Mouse (Mus musculus) MEL (cell line): ENCODE measurements at regions not wholly inside any gene's neighbourhood (a gene's known extent, or its start where the extent isn't known, plus 50 kb on each side); places are given as distances from the start of the nearest gene placed in this dataset.

Source experiments
- DNase-seq: peaks from one replicate; pipeline ENCODE4 v3.0.0; 2011; ENCODE audit warnings: low read depth, low spot score
- H3K27ac ChIP-seq: 2 replicates; pipeline ENCODE4 v1.5.1; 2012; ENCODE audit warnings: low read depth, mild to moderate bottlenecking, control low read depth, low read length, moderate library complexity; ENCODE audit not compliant: control insufficient read depth
- H3K27me3 ChIP-seq, 2 experiments: fragments of 150-350 bp in 1 of 2; sonication (generic) in 1 of 2; 2 replicates each; pipeline ENCODE4 v1.6.1; 2012; ENCODE audit warnings: low read length in 2 of 2, mild to moderate bottlenecking in 2 of 2, improper control_type of control experiment in 1 of 2, moderate library complexity in 1 of 2; ENCODE audit not compliant: insufficient read depth in 2 of 2, control insufficient read depth in 1 of 2
- H3K36me3 ChIP-seq, 2 experiments: 2 replicates each; pipeline ENCODE4 v1.6.1; 2012 to 2014; ENCODE audit warnings: low read length in 2 of 2, improper control_type of control experiment in 1 of 2, inconsistent platforms in 1 of 2, mild to moderate bottlenecking in 1 of 2; ENCODE audit not compliant: insufficient read depth in 2 of 2, control insufficient read depth in 1 of 2
- H3K4me1 ChIP-seq, 2 experiments: fragments of 150-350 bp in 1 of 2; sonication (generic) in 1 of 2; 2 replicates each; pipeline ENCODE4 v1.6.1; 2012; ENCODE audit warnings: low read length in 2 of 2, improper control_type of control experiment in 1 of 2, mild to moderate bottlenecking in 1 of 2; ENCODE audit not compliant: insufficient read depth in 2 of 2, control insufficient read depth in 1 of 2
- H3K4me3 ChIP-seq, 2 experiments: fragments of 150-350 bp in 1 of 2; sonication (generic) in 1 of 2; 2 replicates each; pipeline ENCODE4 v1.5.1; 2012; ENCODE audit warnings: low read depth in 2 of 2, low read length in 2 of 2, mild to moderate bottlenecking in 2 of 2, moderate library complexity in 2 of 2, control low read depth in 1 of 2, improper control_type of control experiment in 1 of 2; ENCODE audit not compliant: control insufficient read depth in 1 of 2, insufficient read depth in 1 of 2
- H3K79me2 ChIP-seq: 2 replicates; pipeline ENCODE4 v1.6.1; 2012; ENCODE audit warnings: mild to moderate bottlenecking, low read length, moderate library complexity; ENCODE audit not compliant: control insufficient read depth, poor library complexity, insufficient read depth
- H3K9ac ChIP-seq: 2 replicates; pipeline ENCODE4 v1.6.1; 2012; ENCODE audit warnings: low read depth, mild to moderate bottlenecking, control low read depth, low read length, moderate library complexity; ENCODE audit not compliant: control insufficient read depth, poor library complexity, severe bottlenecking
- H3K9me3 ChIP-seq: fragments of 150-350 bp; sonication (generic); replicated peaks from 2 replicates; pipeline ENCODE4 v1.6.1; 2012; ENCODE audit warnings: mild to moderate bottlenecking, low read length, improper control_type of control experiment, moderate library complexity; ENCODE audit not compliant: insufficient read depth
- BHLHE40 ChIP-seq: IDR thresholded peaks from 2 replicates; pipeline ENCODE4 v1.6.1; 2012; ENCODE audit warnings: low read depth, mild to moderate bottlenecking, inconsistent platforms, low read length, improper control_type of control experiment, borderline replicate concordance
- CHD1 ChIP-seq: IDR thresholded peaks from 2 replicates; pipeline ENCODE4 v1.6.1; 2012; ENCODE audit warnings: low read depth, mild to moderate bottlenecking, inconsistent platforms, low read length, improper control_type of control experiment
- E2F4 ChIP-seq: IDR thresholded peaks from 2 replicates; pipeline ENCODE4 v1.6.1; 2011; ENCODE audit warnings: low read depth, low read length, improper control_type of control experiment, borderline replicate concordance
- ELF1 ChIP-seq: IDR thresholded peaks from 2 replicates; pipeline ENCODE4 v1.6.1; 2014; ENCODE audit warnings: low read depth, mild to moderate bottlenecking, inconsistent platforms, low read length, improper control_type of control experiment, moderate library complexity
- EP300 ChIP-seq, 2 experiments: IDR thresholded peaks; 2 replicates each; pipeline ENCODE4 v1.6.1; 2011; ENCODE audit warnings: improper control_type of control experiment in 2 of 2, low read length in 2 of 2, low read depth in 1 of 2, mild to moderate bottlenecking in 1 of 2
- ETS1 ChIP-seq: IDR thresholded peaks from 2 replicates; pipeline ENCODE4 v1.6.1; 2012; ENCODE audit warnings: low read depth, mild to moderate bottlenecking, inconsistent platforms, low read length, improper control_type of control experiment, moderate library complexity
- GABPA ChIP-seq: IDR thresholded peaks from 2 replicates; pipeline ENCODE4 v1.6.1; 2012; ENCODE audit warnings: low read depth, mild to moderate bottlenecking, inconsistent platforms, low read length, improper control_type of control experiment, moderate library complexity
- HCFC1 ChIP-seq: IDR thresholded peaks from 2 replicates; pipeline ENCODE4 v1.6.1; 2012; ENCODE audit warnings: low read depth, mild to moderate bottlenecking, inconsistent platforms, low read length, improper control_type of control experiment, moderate library complexity
- MAFK ChIP-seq: IDR thresholded peaks from 2 replicates; pipeline ENCODE4 v1.6.1; 2011; ENCODE audit warnings: low read depth, mild to moderate bottlenecking, low read length, improper control_type of control experiment, borderline replicate concordance
- MAZ ChIP-seq: IDR thresholded peaks from 2 replicates; pipeline ENCODE4 v1.6.1; 2012; ENCODE audit warnings: low read depth, mild to moderate bottlenecking, inconsistent platforms, low read length, improper control_type of control experiment
- MXI1 ChIP-seq: IDR thresholded peaks from 2 replicates; pipeline ENCODE4 v1.6.1; 2011; ENCODE audit warnings: mild to moderate bottlenecking, low read depth, low read length, improper control_type of control experiment
- MYC ChIP-seq: IDR thresholded peaks from 2 replicates; pipeline ENCODE4 v1.6.1; 2011; ENCODE audit warnings: low read depth, mild to moderate bottlenecking, low read length, improper control_type of control experiment, moderate library complexity
- NRF1 ChIP-seq: IDR thresholded peaks from 2 replicates; pipeline ENCODE4 v1.6.1; 2014; ENCODE audit warnings: low read depth, mild to moderate bottlenecking, inconsistent platforms, low read length, improper control_type of control experiment, moderate library complexity; ENCODE audit not compliant: poor library complexity, insufficient read depth, severe bottlenecking
- POLR2AphosphoS2 ChIP-seq: IDR thresholded peaks from 2 replicates; pipeline ENCODE4 v1.6.1; 2011; ENCODE audit warnings: low read length, improper control_type of control experiment
- POLR2AphosphoS5 ChIP-seq: IDR thresholded peaks from 2 replicates; pipeline ENCODE4 v1.6.1; 2012; ENCODE audit warnings: low read depth, borderline replicate concordance, mild to moderate bottlenecking, inconsistent platforms, low read length, moderate library complexity, mixed read lengths
- RCOR1 ChIP-seq: IDR thresholded peaks from 2 replicates; pipeline ENCODE4 v1.6.1; 2012; ENCODE audit warnings: low read depth, mild to moderate bottlenecking, inconsistent platforms, low read length, improper control_type of control experiment
- SIN3A ChIP-seq: IDR thresholded peaks from 2 replicates; pipeline ENCODE4 v1.6.1; 2012; ENCODE audit warnings: low read length, improper control_type of control experiment, inconsistent platforms
- SMC3 ChIP-seq: IDR thresholded peaks from 2 replicates; pipeline ENCODE4 v1.6.1; 2011; ENCODE audit warnings: low read depth, low read length, improper control_type of control experiment
- USF2 ChIP-seq, 2 experiments: IDR thresholded peaks; 2 replicates each; pipeline ENCODE4 v1.6.1; 2011 to 2012; ENCODE audit warnings: improper control_type of control experiment in 2 of 2, low read length in 2 of 2, borderline replicate concordance in 1 of 2, inconsistent platforms in 1 of 2, low read depth in 1 of 2, mild to moderate bottlenecking in 1 of 2; ENCODE audit not compliant: insufficient read depth in 1 of 2
- ZC3H11A ChIP-seq: IDR thresholded peaks from 2 replicates; pipeline ENCODE4 v1.6.1; 2012; ENCODE audit warnings: low read depth, mild to moderate bottlenecking, inconsistent platforms, low read length, improper control_type of control experiment

DNA sequence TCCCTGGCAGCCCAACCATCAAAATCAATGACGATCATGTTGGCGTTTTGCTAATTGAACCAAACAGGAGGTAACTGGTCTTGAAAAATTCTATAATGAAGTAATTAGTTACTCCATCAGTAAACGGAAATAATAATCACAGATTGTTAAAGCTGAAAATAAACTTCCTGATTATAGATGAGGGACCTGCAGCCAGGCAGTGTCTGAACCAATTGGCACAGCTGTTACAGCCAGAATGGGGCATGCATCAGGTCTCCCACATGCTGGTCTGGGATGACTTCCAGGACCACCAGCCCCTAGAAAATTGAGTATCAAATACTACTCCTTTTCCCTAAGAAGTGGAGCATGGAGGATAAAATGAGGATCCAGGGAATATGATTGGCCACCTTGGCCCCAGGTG, 326.8 kb upstream of the Cpeb2 start:
- no peaks in the 10 kb centered on the region for H3K79me2 ChIP-seq
- no peaks in the 10 kb centered on the region for H3K36me3 ChIP-seq
- H3K4me3 ChIP-seq = no peak overlapping the region
- TF ChIP-seq SMC3 (no peak), SIN3A (no peak), MYC (no peak), EP300 (IDR thresholded peaks at IDR 0.05; ENCODE audit: low read depth in 1 of 2, low read length in 2 of 2) (no peak), POLR2AphosphoS5 (no peak)
- DNase-seq = no peak
- no peaks in the 10 kb centered on the region for H3K9me3 ChIP-seq
- H3K4me1 ChIP-seq = no peaks in the 10 kb centered on the region
- H3K27me3 ChIP-seq = no peaks in the 10 kb centered on the region; a peak in 2 of 4 replicates
- no peak overlapping the region for H3K27ac ChIP-seq
- no peak overlapping the region for H3K9ac ChIP-seq

DNA sequence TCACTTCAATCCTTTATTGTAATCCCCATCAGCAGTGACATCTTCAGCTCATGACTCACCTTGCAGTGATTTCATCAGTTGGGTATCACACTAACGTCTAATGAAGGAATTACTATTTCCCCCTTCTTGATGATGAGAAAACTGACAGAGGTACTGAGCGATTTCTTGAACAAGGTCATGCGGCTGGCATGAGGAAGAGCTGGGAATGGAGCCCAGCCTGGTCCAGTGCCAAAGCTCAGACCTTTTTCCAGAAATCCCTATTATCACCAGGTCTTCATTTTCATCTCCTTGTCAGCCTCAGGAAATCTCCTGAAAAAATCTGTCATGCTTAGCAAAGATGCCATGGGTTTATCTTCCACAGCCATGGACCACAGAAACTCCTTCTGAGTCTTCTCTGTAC, 313.6 kb upstream of the Cpeb2 start:
- Histone ChIP-seq H3K36me3 (no peaks in the 10 kb centered on the region), H3K27ac (no peak overlapping the region), H3K4me3 (no peak overlapping the region), H3K4me1 (no peaks in the 10 kb centered on the region), H3K9me3 (no peaks in the 10 kb centered on the region), H3K79me2 (no peaks in the 10 kb centered on the region), H3K27me3 (no peaks in the 10 kb centered on the region), H3K9ac (no peak overlapping the region)
- no peak for TF ChIP-seq POLR2AphosphoS2
- TF ChIP-seq SIN3A = no peak
- no peak for TF ChIP-seq ELF1
- no peak for TF ChIP-seq NRF1
- no peak for TF ChIP-seq HCFC1
- no peak for TF ChIP-seq ZC3H11A
- no peak for TF ChIP-seq ETS1
- no peak for TF ChIP-seq USF2 (IDR thresholded peaks at IDR 0.05; ENCODE audit: borderline replicate concordance in 1 of 2, insufficient read depth in 1 of 2, low read depth in 1 of 2, low read length in 2 of 2)
- no peak for TF ChIP-seq RCOR1
- TF ChIP-seq E2F4 = no peak
- no peak for TF ChIP-seq BHLHE40
- no peak for TF ChIP-seq GABPA
- TF ChIP-seq MXI1 = no peak
- no peak for TF ChIP-seq POLR2AphosphoS5
- no peak for TF ChIP-seq MAZ
- no peak for TF ChIP-seq CHD1
- no peak for TF ChIP-seq MAFK
- no peak for DNase-seq
